Mouse (Mus musculus) layer of hippocampus, postnatal 25 days (tissue): ENCODE data around the gene Cct3. TPM values are rescaled to one million over a fixed set of nuclear protein-coding genes. Genes with fewer than 3 reads are reported as not detected.
"Not testable (repeated sequence)": the region's sequence is repeated elsewhere in the genome, so short reads cannot be mapped to it uniquely, and the experiment has no call there.

Experiments used
- DNase-seq, 2 experiments: peaks; one replicate each; pipeline ENCODE4 v3.0.0; 2022; ENCODE audit warnings: mixed read lengths in 2 of 2, low spot score in 1 of 2; ENCODE audit errors: extremely low spot score in 1 of 2
- total RNA-seq, 2 experiments: library from RNA; stranded (reverse); gene quantifications; 2 replicates each; pipeline ENCODE4 v1.2.3; 2021

The Cct3 gene
- total RNA-seq, 2 experiments from 2014 or later: 165 to 199 TPM

- not testable (repeated sequence) for DNase-seq
Measured at GRCm38 (mm10) chr3:88288133-88288713, 8.7 kb upstream of the Cct3 start.

GRCm38 (mm10) chr3:88291970-88292369 lies 4.9 kb upstream of the Cct3 start:
- DNase-seq: no peak

GRCm38 (mm10) chr3:88295272-88295671 lies 1.6 kb upstream of the Cct3 start:
- not testable (repeated sequence) for DNase-seq

- DNase-seq: no peak
Measured at GRCm38 (mm10) chr3:88296110-88296560, 781 bp upstream of the Cct3 start.

GRCm38 (mm10) chr3:88297321-88297851 lies 470 bp downstream of the Cct3 start:
- no peak for DNase-seq

GRCm38 (mm10) chr3:88299172-88299571 lies 2.3 kb downstream of the Cct3 start:
- no peak for DNase-seq

GRCm38 (mm10) chr3:88324951-88325405 lies 28.1 kb downstream of the Cct3 start, which contains the start of gene Glmp:
TSS of gene Glmp (plus strand) at chr3:88325023.
- DNase-seq: peak; percentile 20 to 55

GRCm38 (mm10) chr3:88328956-88329355 lies 32.0 kb downstream of the Cct3 start:
- no peak for DNase-seq

- peak in 1 of 2 experiments; percentile 36 for DNase-seq
Measured at GRCm38 (mm10) chr3:88331282-88331681, 34.4 kb downstream of the Cct3 start.

GRCm38 (mm10) chr3:88334029-88334658 lies 37.2 kb downstream of the Cct3 start:
- no peak for DNase-seq

- no peak for DNase-seq
Measured at GRCm38 (mm10) chr3:88334902-88335435, 38.1 kb downstream of the Cct3 start.

- no peak for DNase-seq
Measured at GRCm38 (mm10) chr3:88335436-88336053, 38.6 kb downstream of the Cct3 start.

- DNase-seq: peak; percentile 91 to 95
Measured at GRCm38 (mm10) chr3:88336058-88337013, 39.4 kb downstream of the Cct3 start, which contains the start of the genes Tmem79 and Smg5. TSS of gene Tmem79 (minus strand) at chr3:88336148. TSS of gene Smg5 (plus strand) at chr3:88336260.

- DNase-seq: no peak
Measured at GRCm38 (mm10) chr3:88337367-88338020, 40.6 kb downstream of the Cct3 start.

GRCm38 (mm10) chr3:88338316-88338715 lies 41.4 kb downstream of the Cct3 start:
- DNase-seq: no peak

GRCm38 (mm10) chr3:88339006-88339405 lies 42.1 kb downstream of the Cct3 start:
- DNase-seq: no peak

- no peak for DNase-seq
Measured at GRCm38 (mm10) chr3:88350732-88351131, 53.8 kb downstream of the Cct3 start.

- no peak for DNase-seq
Measured at GRCm38 (mm10) chr3:88352907-88353306, 56.0 kb downstream of the Cct3 start.
